Mouse (Mus musculus) kidney, embryonic 15.5 days (tissue): ENCODE results near the gene Gm47841. TPM values are rescaled to one million over a fixed set of nuclear protein-coding genes. Genes with fewer than 3 reads are reported as not detected.

Source experiments
- ATAC-seq: fragments of 200-750 bp; cut with Nextera tagmentation; replicated peaks from 2 replicates; pipeline ENCODE4 v1.8.0; 2017; ENCODE audit warnings: moderate TSS enrichment; ENCODE audit not compliant: low FRiP score
- H3K27ac ChIP-seq: fragments of 300-500 bp; sonication (generic); 2 replicates; pipeline ENCODE4 v1.5.1; 2015; ENCODE audit warnings: mild to moderate bottlenecking, inconsistent platforms
- H3K27me3 ChIP-seq: fragments of 300-500 bp; sonication (generic); 2 replicates; pipeline ENCODE4 v1.6.1; 2015; ENCODE audit warnings: inconsistent platforms
- H3K36me3 ChIP-seq: fragments of 300-500 bp; sonication (generic); 2 replicates; pipeline ENCODE4 v1.6.1; 2015; ENCODE audit warnings: inconsistent platforms
- H3K4me1 ChIP-seq: fragments of 300-500 bp; sonication (generic); 2 replicates; pipeline ENCODE4 v1.6.1; 2015; ENCODE audit warnings: inconsistent platforms
- H3K4me2 ChIP-seq: fragments of 300-500 bp; sonication (generic); 2 replicates; pipeline ENCODE4 v1.6.1; 2015; ENCODE audit warnings: moderate library complexity, mild to moderate bottlenecking, inconsistent platforms
- H3K4me3 ChIP-seq: fragments of 300-500 bp; sonication (generic); replicated peaks from 2 replicates; pipeline ENCODE4 v1.5.1; 2015; ENCODE audit warnings: mild to moderate bottlenecking, inconsistent platforms
- H3K9ac ChIP-seq: fragments of 300-500 bp; sonication (generic); 2 replicates; pipeline ENCODE4 v1.6.1; 2015; ENCODE audit warnings: mild to moderate bottlenecking, inconsistent platforms
- H3K9me3 ChIP-seq: fragments of 300-500 bp; sonication (generic); replicated peaks from 2 replicates; pipeline ENCODE4 v1.6.1; 2016; ENCODE audit warnings: inconsistent platforms
- WGBS: fragments of 180-500 bp; shearing (Covaris S2); methylation state at CpG from one replicate; pipeline ENCODE4 v1.1.7; 2015; ENCODE audit warnings: mixed read lengths; 5-methylcytosine and 5-hydroxymethylcytosine counted together
- polyA plus RNA-seq: library from polyadenylated mRNA; unstranded; fragments of >200 nt; fragmentation: Nextera tagmentation; extraction: Ambion mirVana; gene quantifications from 2 replicates; pipeline ENCODE4 v1.2.1, GENCODE M21; 2015

The Gm47841 gene
- polyA plus RNA-seq, 1 experiment from 2014 or later: not detected

DNA sequence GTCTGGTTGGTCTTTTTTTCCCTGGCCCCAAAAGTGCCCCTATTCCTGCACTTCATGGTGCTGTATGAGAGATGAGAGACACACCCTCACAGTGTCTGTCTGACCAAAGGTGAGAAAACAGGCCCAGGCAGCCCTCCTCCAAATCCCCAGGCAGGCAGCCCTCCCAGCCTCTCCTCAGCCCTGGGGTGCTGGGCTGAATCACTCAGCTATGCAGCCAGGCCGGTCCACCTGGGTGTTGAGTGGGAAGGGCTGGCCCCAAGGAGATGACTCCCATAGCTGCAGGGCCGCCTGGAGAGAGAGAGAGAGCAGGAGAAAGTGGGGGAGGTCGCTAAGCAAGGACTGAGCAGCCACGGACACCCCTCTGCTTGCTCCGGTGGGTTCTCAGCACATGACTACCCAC lies 23.6 kb upstream of the Gm47841 start:
- H3K9ac ChIP-seq: no peak overlapping the region
- H3K27me3 ChIP-seq: no peaks in the 10 kb centered on the region
- peak overlapping the region; percentile 19 for H3K4me2 ChIP-seq
- WGBS: 15% methylated on average over 5 of the region's 5 CpGs
- peak overlapping the region; percentile 90 for H3K27ac ChIP-seq
- H3K36me3 ChIP-seq: no peaks in the 10 kb centered on the region
- peak; percentile 63 for ATAC-seq
- H3K4me3 ChIP-seq: no peak overlapping the region
- H3K9me3 ChIP-seq: no peaks in the 10 kb centered on the region
- peaks cover 96% of the 10 kb centered on the region for H3K4me1 ChIP-seq

DNA sequence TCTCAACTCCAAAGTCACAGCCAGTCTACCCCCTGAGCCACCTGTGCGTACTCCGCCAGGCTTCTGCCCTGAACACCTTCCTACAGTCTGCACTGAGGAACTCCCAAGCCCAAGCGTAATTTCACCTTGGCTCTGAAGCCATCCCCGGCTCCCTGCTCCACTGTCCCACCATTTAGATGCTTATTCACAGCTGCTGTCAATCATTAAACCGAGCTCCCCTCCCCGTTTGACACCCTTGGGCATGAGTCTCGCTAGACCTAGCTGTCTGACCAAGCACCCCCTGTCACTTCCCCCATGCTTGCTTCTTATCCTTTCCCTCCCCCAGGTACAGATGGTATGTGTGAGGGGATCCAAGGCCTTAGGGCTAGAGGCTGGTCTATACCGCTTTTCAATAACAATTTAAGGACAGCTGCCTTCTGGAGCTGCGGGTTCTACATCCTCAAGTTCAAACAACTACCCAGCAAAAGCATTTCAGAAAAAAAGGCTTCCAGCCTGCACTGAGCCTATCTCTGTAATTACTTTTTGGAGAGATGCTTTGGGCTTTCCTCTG lies 22.5 kb upstream of the Gm47841 start:
- Histone ChIP-seq H3K36me3 (no peaks in the 10 kb centered on the region), H3K27ac (peak overlapping the region; percentile 90), H3K9me3 (no peaks in the 10 kb centered on the region), H3K4me2 (peak overlapping the region; percentile 19), H3K9ac (0 out of 2 replicates have a peak overlapping the region, but pooled peaks have one; percentile 21), H3K27me3 (no peaks in the 10 kb centered on the region), H3K4me1 (peaks cover 96% of the 10 kb centered on the region), H3K4me3 (no peak overlapping the region)
- ATAC-seq: peak; percentile 33
- WGBS: 35% methylated on average over 9 of the region's 9 CpGs

DNA sequence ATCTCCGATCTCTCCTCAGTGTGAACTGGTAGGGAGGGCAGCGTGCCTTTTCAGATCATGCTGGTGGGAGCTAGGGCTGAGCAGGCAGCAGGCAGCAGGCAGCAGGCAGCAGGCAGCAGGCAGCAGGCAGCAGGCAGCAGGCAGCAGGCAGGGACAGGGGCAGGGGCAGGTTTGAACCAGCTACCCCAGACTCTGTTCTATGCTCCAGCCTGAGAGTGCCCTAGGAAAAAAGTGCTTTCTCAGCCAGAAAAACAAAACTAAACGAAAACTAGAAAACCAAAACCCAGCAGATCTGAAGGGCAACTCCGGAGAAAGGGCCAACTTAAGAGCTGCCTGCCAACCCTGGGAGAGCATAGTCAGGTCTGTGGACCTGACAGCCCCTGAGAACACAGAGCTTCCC lies 21.5 kb upstream of the Gm47841 start:
- Histone ChIP-seq H3K36me3 (no peaks in the 10 kb centered on the region), H3K4me1 (peaks cover 90% of the 10 kb centered on the region), H3K9me3 (no peaks in the 10 kb centered on the region), H3K4me2 (no peak overlapping the region), H3K9ac (0 out of 2 replicates have a peak overlapping the region, but pooled peaks have one; percentile 18), H3K27me3 (no peaks in the 10 kb centered on the region), H3K4me3 (no peak overlapping the region), H3K27ac (peak overlapping the region; percentile 90)
- ATAC-seq: no peak
- WGBS: 69% methylated on average over 4 of the region's 4 CpGs

DNA sequence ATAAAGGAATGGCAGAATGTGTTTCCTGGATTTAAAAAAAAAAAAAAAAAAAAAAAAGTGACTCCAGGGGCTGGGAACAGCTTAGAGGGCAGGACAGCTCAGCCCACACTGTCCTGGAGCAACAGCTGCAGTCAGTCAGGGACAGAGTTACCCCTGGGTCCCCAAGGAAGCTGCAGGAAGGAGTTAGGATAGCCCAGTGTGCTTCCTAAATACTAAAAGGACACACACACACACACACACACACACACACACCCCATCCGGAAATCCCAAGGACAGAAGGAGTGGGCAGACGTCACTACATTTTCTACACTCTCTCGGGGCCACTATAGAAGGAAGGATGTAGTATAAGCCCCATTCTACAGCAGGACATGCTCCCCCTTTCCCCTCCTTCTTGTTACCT lies 20.8 kb upstream of the Gm47841 start:
- no peak overlapping the region for H3K4me3 ChIP-seq
- H3K27me3 ChIP-seq: no peaks in the 10 kb centered on the region
- H3K4me2 ChIP-seq: no peak overlapping the region
- peaks cover 86% of the 10 kb centered on the region for H3K4me1 ChIP-seq
- no peak overlapping the region for H3K9ac ChIP-seq
- no peaks in the 10 kb centered on the region for H3K36me3 ChIP-seq
- H3K9me3 ChIP-seq: no peaks in the 10 kb centered on the region
- ATAC-seq: no peak; the same call in 1 of the 2 replicates
- H3K27ac ChIP-seq: peak overlapping the region; percentile 90
- WGBS: 50% methylated on average over 3 of the region's 3 CpGs

DNA sequence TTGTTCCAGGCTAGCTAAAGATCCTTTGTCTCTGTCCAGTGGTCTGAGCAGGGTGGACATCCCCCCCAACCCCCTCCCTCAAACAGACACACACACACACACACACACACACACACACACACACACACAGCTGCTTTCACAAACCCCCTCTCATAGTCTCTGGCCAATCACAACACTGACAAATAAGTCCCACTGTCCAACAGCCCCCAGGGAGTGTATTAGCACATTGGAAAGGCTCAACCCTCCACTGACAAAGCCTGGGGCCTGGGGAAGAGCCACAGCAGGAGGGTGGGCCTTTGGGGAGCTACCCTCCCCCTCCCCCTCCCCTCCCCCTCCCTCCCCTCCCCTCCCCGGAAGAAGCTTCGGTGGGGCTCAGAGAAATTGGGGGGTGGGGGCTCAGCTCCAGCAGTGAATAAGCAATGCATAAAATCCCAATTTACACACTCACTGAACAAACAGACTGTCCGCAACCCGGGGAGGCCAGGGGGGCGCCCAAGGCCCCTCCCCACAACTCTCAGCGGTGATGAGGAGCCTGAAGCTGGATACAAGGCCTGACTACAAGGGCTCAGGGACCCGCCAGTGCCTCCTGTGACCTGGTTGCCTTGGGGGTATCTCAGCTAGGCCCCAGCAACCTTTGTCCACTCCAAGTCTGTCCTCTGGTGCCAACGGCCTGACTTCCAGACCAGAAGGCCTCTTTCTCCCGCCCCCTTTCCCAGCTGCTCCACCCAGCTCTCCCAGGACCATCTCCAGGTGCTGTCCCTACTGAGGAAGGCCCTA lies 19.9 kb upstream of the Gm47841 start:
- Histone ChIP-seq H3K27ac (peak overlapping the region; percentile 90), H3K4me1 (peaks cover 83% of the 10 kb centered on the region), H3K9me3 (no peaks in the 10 kb centered on the region), H3K9ac (no peak overlapping the region), H3K4me2 (no peak overlapping the region), H3K4me3 (no peak overlapping the region), H3K36me3 (no peaks in the 10 kb centered on the region), H3K27me3 (no peaks in the 10 kb centered on the region)
- WGBS: 33% methylated on average over 7 of the region's 9 CpGs
- ATAC-seq: no peak

DNA sequence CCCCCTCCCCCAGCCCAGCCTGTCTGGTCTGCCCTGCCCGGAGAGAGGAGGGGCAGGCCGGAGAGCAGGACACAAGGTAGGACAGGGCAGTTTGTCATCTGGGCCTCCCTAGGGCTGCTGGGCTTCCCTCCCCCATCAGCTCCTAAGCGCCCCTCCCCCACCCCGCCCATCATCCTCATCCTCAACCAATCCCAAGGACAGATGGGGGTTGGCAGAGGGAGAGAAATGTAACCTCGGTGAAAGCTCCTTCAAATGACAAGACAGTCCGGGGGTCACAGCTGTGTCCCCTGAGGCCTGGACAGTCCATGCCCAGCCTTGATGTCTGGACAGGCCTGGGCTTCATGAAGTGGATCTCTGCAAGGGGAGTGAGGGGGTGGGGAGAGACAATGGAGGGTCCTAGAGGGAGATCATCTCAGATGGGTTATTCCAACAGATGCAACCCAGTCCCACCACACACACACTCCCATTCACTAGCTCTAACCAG lies 19.2 kb upstream of the Gm47841 start:
- H3K27ac ChIP-seq: peak overlapping the region; percentile 39; the same call in 1 of the 2 replicates
- ATAC-seq: no peak; the same call in 1 of the 2 replicates
- no peaks in the 10 kb centered on the region for H3K27me3 ChIP-seq
- H3K4me1 ChIP-seq: peaks cover 80% of the 10 kb centered on the region
- no peak overlapping the region for H3K4me3 ChIP-seq
- H3K9ac ChIP-seq: no peak overlapping the region
- 24% methylated on average over 6 of the region's 6 CpGs for WGBS
- H3K4me2 ChIP-seq: no peak overlapping the region
- no peaks in the 10 kb centered on the region for H3K9me3 ChIP-seq
- H3K36me3 ChIP-seq: no peaks in the 10 kb centered on the region

DNA sequence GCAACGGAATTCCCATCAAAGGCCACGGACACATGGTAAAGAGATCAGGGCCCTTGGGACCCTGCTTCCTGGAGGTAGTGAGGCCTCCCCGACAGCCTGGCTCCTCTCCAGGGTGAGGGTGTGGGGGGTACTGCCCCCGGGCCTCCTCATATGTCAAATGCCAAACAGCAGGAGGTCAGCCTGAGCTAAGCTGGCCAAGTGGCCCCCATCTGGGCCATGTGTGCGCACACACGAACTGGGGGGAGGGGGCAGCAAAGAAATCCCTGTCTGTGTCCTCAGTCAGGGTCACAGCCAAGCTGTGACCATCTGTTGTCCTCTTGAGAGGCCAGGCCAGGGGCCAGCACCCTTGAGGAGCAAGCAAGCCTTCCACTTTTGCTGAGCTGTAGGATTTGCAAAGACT lies 17.9 kb upstream of the Gm47841 start:
- 25% methylated on average over 6 of the region's 6 CpGs for WGBS
- Histone ChIP-seq H3K9ac (no peak overlapping the region), H3K27me3 (no peaks in the 10 kb centered on the region), H3K27ac (no peak overlapping the region), H3K4me1 (peaks cover 73% of the 10 kb centered on the region), H3K36me3 (no peaks in the 10 kb centered on the region), H3K4me2 (no peak overlapping the region), H3K9me3 (no peaks in the 10 kb centered on the region), H3K4me3 (no peak overlapping the region)
- no peak for ATAC-seq

DNA sequence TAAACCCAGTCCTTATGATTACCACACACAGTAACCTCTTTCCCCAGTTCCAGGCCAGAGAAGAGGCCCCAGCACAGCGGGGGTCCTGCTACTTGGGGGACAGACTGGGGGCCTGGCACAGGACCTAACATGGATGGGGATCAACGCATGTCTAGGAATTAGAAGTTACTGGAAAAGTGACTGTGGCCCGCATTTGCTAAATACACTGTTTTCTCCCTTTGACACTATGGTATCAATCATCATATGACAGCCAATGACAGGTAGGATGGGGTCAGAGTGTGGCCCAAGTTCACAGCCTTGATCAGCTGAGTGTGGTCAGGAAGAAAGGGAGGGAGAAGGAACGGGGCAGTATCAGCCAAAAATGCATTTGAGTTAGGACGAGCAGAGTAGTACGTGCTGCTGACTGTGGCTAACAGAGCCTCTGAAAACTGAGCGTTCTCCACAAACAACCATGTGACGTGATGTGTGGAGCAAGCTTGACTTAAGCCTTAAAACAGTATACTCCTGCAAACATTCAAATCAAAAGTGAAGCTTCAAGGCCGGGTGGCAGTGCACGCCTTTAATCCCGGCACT lies 13.2 kb upstream of the Gm47841 start:
- no peaks in the 10 kb centered on the region for H3K9me3 ChIP-seq
- no peak for ATAC-seq
- H3K4me3 ChIP-seq: no peak overlapping the region
- no peak overlapping the region for H3K9ac ChIP-seq
- peaks cover 8% of the 10 kb centered on the region for H3K27me3 ChIP-seq
- no peaks in the 10 kb centered on the region; the same call in 1 of the 2 replicates for H3K36me3 ChIP-seq
- no peak overlapping the region for H3K27ac ChIP-seq
- H3K4me1 ChIP-seq: peaks cover 30% of the 10 kb centered on the region
- no peak overlapping the region for H3K4me2 ChIP-seq
- 63% methylated on average over 11 of the region's 11 CpGs for WGBS

DNA sequence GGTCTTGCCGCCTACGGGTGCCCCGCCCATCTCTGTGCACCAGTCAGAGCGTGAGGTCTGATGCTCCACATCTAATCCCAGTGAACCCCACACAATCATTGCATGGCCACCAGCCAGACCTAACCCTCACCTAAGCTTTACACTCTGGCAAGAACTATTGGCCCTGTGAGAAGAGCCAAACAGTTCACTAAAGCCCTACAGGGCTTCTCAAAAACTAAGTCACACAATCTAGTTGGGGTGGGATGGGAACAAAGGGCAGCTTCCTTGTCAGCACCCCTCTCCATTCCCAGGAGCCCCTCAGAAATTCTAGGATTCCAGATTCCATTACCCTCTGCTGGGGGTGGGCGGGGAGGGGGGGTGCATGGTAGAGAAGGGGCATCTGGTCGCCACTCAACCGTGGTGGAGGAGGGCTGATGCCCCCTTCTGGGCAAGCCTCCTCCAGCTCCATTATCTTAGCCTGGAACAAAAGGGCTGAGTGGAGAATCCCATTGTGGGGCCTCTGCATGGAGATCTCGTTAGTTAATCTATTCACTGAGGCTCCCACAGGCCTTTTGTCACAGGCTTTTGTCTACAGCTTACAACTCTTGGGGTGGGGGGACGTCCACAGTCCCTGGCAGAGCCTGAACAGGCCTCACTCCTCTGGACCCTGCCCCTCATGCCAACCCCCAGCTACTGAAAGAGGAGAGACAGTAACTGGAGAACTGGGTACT lies 12.5 kb upstream of the Gm47841 start:
- WGBS: 53% methylated on average over 9 of the region's 9 CpGs
- Histone ChIP-seq H3K4me1 (peaks cover 24% of the 10 kb centered on the region), H3K9ac (no peak overlapping the region), H3K27ac (no peak overlapping the region), H3K4me3 (no peak overlapping the region), H3K27me3 (peaks cover 14% of the 10 kb centered on the region), H3K36me3 (no peaks in the 10 kb centered on the region; the same call in 1 of the 2 replicates), H3K4me2 (no peak overlapping the region), H3K9me3 (no peaks in the 10 kb centered on the region)
- ATAC-seq: no peak

DNA sequence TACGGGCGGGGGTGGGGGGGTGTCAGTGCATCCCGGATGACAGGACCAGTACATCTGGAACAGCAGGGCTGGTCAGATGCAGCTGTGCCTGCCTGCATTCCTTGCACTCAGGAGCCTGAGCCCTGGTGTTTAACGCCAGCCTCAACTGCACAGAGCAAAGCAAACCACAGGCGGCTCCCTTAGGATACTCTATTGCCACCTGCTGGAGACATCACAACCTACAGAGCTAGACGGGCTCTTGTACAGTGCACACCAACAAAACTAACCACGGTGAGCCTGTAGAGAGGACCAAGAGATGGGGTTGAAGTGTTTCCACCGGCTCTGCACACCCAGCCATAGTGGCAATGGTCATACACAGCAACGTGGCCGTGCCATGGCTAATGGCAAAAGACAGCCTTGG lies 9.0 kb upstream of the Gm47841 start:
- WGBS: 41% methylated on average over 10 of the region's 10 CpGs
- Histone ChIP-seq H3K4me1 (peaks cover 41% of the 10 kb centered on the region), H3K27me3 (peaks cover 49% of the 10 kb centered on the region), H3K9me3 (no peaks in the 10 kb centered on the region), H3K4me2 (no peak overlapping the region), H3K36me3 (peaks cover 15% of the 10 kb centered on the region), H3K27ac (no peak overlapping the region), H3K9ac (no peak overlapping the region), H3K4me3 (no peak overlapping the region)
- peak; percentile 72 for ATAC-seq

DNA sequence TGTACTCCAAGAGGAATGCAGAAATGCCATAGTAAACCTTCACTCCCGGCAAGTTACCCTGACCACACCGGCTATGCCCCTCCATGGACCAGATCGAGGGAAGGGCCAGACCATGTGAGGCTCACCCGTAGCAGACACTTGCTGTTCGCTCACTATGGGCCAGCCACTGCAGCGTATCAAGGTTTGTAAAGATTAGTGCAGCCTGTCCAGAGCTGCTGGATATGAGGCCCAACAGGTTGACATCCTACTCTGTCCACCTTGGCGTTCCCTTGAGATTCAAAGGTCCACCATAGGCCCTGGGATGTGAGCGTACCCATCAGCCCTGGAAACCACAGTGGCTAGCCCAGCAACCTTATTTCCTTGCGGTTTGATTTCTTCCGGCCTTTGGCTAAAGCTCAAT lies 7.3 kb upstream of the Gm47841 start:
- WGBS: 81% methylated on average over 10 of the region's 10 CpGs
- H3K9ac ChIP-seq: no peak overlapping the region
- peaks cover 31% of the 10 kb centered on the region for H3K4me1 ChIP-seq
- no peak overlapping the region for H3K4me3 ChIP-seq
- H3K27ac ChIP-seq: no peak overlapping the region
- no peak overlapping the region for H3K4me2 ChIP-seq
- peaks cover 57% of the 10 kb centered on the region for H3K27me3 ChIP-seq
- H3K9me3 ChIP-seq: no peaks in the 10 kb centered on the region
- ATAC-seq: no peak
- peaks cover 21% of the 10 kb centered on the region for H3K36me3 ChIP-seq
